Mouse (Mus musculus) left cerebral cortex, postnatal 10 days (tissue): Measurements from ENCODE around the gene Mindy3. TPM values are rescaled to one million over a fixed set of nuclear protein-coding genes. Genes with fewer than 3 reads are reported as not detected.

Experiments
- DNase-seq, 2 experiments: peaks; one replicate each; pipeline ENCODE4 v3.0.0; 2021 to 2022; ENCODE audit warnings: low spot score in 2 of 2, mixed read lengths in 1 of 2; ENCODE audit errors: extremely low spot score in 1 of 2
- intact Hi-C: fragments of 180-260 bp; cut with DNase I; formaldehyde crosslinking; loops from one replicate; pipeline ENCODE4 v1.15.1; 2025
- total RNA-seq, 2 experiments: library from RNA; stranded (reverse); gene quantifications; 2 replicates each; pipeline ENCODE4 v1.2.3; 2021

Gene Mindy3
- total RNA-seq, 2 experiments from 2014 or later: 69.7 to 76.8 TPM

DNA sequence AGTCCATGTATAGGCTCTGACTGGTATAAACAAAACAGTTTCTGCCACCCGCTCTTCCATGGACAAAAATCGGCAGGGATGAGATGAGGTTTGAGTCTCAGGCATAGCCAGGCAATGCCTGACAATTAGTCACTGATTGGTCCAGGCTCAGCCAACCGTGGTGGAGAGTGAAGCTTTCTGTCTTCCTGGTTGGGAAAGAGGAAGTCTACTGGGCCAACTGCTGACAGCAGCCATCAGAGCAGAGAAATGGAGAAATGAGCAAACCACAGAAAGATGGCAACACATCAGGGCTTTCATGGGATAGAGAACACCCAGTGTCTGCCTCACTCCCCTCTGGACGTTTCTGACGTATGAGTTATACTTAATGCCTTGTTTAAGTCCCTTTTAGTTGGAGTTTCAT, 101.9 kb downstream of the Mindy3 start:
- intact Hi-C loops: no loop called here
- no peak for DNase-seq

DNA sequence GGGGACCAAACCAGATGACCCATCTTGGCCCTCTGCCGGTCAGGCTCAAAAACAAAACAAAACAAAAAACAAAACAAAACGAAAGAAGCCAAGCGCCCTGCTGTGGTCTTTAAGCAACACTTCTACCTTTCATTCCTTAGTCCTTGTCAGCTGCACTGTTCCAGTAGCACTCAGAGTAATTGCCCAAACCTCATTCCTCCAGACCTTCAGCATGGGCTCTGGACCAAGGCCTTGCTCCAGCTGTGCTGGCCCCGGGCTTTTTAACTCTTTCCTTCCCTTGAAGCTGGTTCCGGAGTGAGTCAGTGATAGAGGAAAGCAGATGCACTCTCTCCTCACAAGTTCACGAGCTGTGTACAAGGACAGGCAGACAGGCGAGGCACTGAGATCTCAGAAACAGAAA, 102.9 kb downstream of the Mindy3 start:
- intact Hi-C loops: no loop called here
- DNase-seq: peak in 1 of 2 experiments; percentile 41

DNA sequence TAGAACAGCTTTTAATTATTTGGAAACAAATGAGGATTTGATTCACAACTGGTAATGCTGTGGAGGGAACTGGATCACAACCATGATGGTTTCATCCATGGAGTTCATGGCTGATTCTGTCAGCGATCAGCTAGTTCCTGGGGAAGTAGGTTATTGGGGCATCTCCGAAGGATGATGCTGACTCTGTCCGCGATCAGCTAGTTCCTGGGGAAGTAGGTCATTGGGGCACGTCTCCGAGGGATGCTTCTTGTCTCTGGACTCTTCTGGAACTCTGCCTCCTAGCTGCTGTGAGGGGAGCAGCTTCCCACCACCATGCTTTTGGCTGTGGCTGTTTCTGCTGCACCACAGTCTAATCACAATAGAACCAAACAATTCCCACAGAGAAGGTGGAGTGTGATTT, 105.2 kb downstream of the Mindy3 start:
- intact Hi-C loops: no loop called here
- no peak for DNase-seq

DNA sequence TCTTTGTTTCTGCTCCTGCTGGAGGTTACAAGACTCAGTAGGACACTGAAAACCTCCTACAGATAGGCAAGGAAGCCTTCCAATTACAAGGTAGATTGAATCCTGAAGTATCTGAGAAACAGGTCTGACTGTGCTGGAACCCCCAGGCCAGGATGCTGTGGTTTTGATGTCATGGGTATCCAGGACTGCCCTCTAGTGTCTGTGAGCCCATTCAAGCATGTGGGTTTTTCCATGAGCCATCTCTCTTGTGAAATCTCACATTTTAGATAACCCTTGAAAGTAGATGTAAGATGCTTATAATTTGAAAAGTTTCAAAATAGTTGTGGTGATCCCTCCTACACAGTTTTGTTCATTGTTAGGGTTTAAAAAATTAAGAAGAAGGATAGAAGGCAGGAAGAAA, 110.8 kb downstream of the Mindy3 start:
- no peak for DNase-seq
- intact Hi-C loops: no loop called here

DNA sequence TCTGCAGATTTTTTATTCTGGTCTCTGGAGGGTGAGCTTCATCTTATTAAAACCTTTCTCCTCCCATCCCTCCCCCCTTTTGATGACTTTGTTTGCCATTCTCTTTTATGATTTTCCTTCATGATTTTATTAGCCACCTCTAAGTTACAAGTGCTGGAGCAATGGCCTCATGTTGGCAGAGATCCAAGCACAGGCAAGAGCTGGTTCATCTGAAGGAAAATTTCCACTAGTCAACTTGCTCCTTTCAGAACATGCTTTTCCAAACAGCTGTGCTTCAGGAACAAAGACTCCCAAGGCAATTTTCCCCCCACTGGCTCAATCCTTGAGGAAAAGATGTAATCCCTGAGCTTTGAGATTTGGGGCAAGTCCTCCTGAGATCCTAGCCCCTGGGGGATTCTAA, 112.0 kb downstream of the Mindy3 start:
- intact Hi-C loops: no loop called here
- DNase-seq: no peak

DNA sequence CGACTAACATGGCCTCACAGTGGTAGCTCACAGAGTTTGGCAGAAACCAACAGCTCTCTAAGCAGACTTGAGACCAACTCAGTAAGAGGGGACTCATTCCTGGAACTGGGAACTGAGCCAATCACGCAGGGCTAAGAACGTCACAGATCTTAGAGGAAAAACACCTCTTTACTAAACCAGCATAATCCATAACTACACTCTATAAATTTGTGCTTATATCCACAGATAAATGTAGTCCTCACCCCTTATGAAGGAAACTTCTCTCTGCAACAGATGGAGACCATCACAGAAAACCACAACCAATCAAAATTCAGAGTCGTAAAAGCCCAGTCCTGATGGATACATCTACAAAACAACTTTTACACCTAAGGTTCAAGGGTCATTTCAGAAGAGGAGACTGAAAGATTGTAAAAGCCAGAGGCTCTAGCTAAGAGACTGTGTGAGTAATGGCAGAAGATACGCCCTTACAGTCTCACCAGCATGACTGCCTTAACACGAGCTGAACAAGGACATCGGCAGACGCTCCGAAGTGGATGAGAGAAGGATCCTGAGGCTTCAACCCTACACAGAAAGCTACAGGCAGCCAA, 114.1 kb downstream of the Mindy3 start:
- intact Hi-C loops: no loop called here
- no peak for DNase-seq

DNA sequence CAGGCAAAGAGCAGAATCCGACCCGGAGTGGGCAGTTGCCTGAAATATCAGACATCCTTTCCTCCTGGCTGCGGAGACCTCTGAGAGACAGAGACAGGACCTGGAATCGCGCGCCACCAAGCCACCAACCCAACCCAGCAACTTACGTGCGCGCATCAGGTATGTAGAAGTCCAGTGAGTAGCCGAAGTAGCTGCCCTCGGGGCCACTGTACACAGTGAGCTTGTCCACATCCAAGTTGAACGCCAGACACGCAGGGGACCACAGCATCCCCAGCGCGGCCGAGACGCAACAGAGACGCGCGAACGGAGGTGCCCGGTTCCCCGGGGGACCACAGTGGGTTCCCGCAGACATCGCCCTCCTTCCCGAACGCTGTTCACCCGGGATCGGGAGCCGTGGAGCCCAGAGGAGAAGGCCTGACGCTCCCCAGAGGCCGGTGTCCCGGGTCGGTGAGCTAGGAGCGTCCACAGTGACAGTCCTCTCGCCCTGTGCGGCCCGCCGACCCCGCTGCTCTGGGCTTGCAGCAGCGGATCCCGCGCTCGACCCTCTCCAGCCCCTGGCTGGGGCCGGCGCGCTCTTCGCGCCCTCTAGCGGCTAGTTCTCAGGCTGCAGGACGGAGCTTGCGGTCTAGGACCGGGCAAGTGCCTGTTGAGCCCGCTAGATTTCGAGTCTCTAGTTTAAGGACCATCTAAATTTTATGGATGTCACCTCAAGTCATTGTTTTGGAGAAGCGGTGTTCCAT, 117.7 kb downstream of the Mindy3 start, which contains the start of gene Itga8:
Gene Itga8 (minus strand): TSS at position 492 of the 740 bp plus-strand sequence.
- intact Hi-C loops: loop anchor here (2.0 to 5.0 kb wide), 3 partner anchors 86 to 299 kb away; no protein-coding TSS in a partner anchor
- peak; percentile 69 to 85 for DNase-seq

DNA sequence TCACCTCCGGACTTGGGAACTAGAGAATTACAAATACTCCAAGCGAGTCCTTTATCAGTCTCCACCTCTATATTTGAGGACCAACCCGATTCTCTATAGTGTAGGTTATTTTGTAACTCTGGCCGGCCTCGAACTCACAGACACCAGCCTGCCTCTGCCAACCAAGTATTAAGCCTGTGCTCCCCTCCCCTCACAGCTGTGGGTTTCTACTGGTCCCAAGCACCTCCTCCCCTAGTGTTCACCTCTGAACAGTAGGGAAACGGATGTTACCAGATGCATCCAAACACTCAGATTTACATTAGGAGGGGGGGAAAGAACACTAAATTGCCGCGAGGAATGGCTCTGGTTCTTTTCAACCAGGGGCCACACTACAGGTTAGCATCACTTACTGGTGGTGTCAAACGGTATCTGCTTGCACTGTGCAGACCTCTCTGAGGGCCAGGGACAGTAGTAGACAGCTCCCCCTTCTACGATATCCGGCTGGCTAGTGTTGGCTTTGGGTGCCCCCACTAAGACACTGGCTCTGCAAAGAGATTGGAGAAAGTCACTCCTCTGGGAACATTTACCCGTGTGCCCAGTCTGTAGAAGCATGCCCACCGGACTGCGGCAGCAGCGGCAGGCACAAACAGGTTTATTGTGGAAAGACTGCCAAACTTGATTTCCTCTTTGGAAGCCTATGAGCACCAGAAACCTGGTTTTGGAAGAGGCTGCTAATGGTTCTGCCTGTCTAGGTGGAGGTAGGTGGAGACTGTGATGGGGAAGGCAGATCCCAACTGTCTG, 118.6 kb downstream of the Mindy3 start:
- DNase-seq: no peak
- intact Hi-C loops: loop anchor here (2.0 to 5.0 kb wide), 3 partner anchors 87 to 298 kb away; no protein-coding TSS in a partner anchor

DNA sequence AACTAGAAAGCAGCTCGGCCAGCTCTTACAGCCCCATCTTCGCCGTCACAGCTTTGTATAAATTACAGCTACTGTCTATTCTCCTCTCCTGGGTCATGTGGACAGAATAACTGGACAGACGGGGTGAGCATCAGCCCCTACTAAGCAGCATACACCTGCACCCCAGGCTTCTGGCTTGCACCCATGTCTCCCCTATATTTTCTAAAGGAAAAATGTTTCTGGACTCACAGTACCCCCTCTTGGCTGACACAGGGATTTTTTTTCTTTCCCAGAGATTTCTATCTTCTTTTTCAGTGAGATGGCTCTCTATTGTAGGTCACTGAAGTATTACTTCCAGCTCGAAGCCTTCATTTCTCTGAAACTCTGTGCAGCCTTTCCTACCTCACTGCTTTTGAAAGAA, 122.0 kb downstream of the Mindy3 start:
- no peak for DNase-seq
- intact Hi-C loops: no loop called here

Other genes starting within 250 kb of the Mindy3 start
- gene Itga8, start 117.5 kb downstream of the Mindy3 start, total RNA-seq: 1 to 10 TPM; 5.1 to 5.4 TPM